Mouse (Mus musculus) kidney, postnatal 0 days (tissue): ENCODE data around the gene Cfap100. TPM values are rescaled to one million over a fixed set of nuclear protein-coding genes. Genes with fewer than 3 reads are reported as not detected.

ENCODE experiments used
- ATAC-seq: fragments of 200-750 bp; cut with Nextera tagmentation; replicated peaks from 2 replicates; pipeline ENCODE4 v1.8.0; 2017; ENCODE audit warnings: low read depth, moderate number of reproducible peaks, moderate TSS enrichment, moderate library complexity; ENCODE audit not compliant: low FRiP score
- DNase-seq: peaks from one replicate; pipeline ENCODE4 v3.0.0-alpha.2; 2016; ENCODE audit warnings: low spot score
- H3K27ac ChIP-seq: fragments of 300-500 bp; sonication (generic); 2 replicates; pipeline ENCODE4 v1.5.1; 2014; ENCODE audit warnings: mild to moderate bottlenecking
- H3K27me3 ChIP-seq: fragments of 300-500 bp; sonication (generic); 2 replicates; pipeline ENCODE4 v1.6.1; 2014; ENCODE audit warnings: low read length, mixed read lengths; ENCODE audit not compliant: insufficient read depth
- H3K36me3 ChIP-seq: fragments of 300-500 bp; sonication (generic); 2 replicates; pipeline ENCODE4 v1.6.1; 2014; ENCODE audit warnings: low read length, mixed read lengths; ENCODE audit not compliant: insufficient read depth
- H3K4me1 ChIP-seq: fragments of 300-500 bp; sonication (generic); replicated peaks from 2 replicates; pipeline ENCODE4 v1.6.1; 2014; ENCODE audit warnings: antibody characterized with exemption, low read length, mixed read lengths; ENCODE audit not compliant: insufficient read depth
- H3K4me2 ChIP-seq: fragments of 300-500 bp; sonication (generic); 2 replicates; pipeline ENCODE4 v1.6.1; 2014; ENCODE audit warnings: mild to moderate bottlenecking, low read length, moderate library complexity, mixed read lengths
- H3K4me3 ChIP-seq: fragments of 300-500 bp; sonication (generic); replicated peaks from 2 replicates; pipeline ENCODE4 v1.5.1; 2014; ENCODE audit warnings: low read depth, low read length
- H3K9ac ChIP-seq: fragments of 300-500 bp; sonication (generic); 2 replicates; pipeline ENCODE4 v1.6.1; 2014; ENCODE audit warnings: low read depth, low read length
- H3K9me3 ChIP-seq: fragments of 300-500 bp; sonication (generic); replicated peaks from 2 replicates; pipeline ENCODE4 v1.6.1; 2016; ENCODE audit warnings: low read length, inconsistent platforms, mixed read lengths
- CTCF ChIP-seq: IDR thresholded peaks from 2 replicates; pipeline ENCODE4 v1.5.1; 2016; ENCODE audit warnings: antibody characterized with exemption, low read depth, mild to moderate bottlenecking, moderate library complexity
- WGBS: fragments of 180-500 bp; shearing (Covaris S2); extraction: QIAGEN DNeasy Blood & Tissue Kit; methylation state at CpG from one replicate; pipeline ENCODE4 v1.1.7; 2014; 5-methylcytosine and 5-hydroxymethylcytosine counted together
- polyA plus RNA-seq: library from polyadenylated mRNA; unstranded; fragments of >200 nt; fragmentation: Nextera tagmentation; extraction: Ambion mirVana; gene quantifications from 2 replicates; pipeline ENCODE4 v1.2.1, GENCODE M21; 2015

Cfap100 gene
- polyA plus RNA-seq, 1 experiment from 2014 or later = 0.71 TPM

DNA sequence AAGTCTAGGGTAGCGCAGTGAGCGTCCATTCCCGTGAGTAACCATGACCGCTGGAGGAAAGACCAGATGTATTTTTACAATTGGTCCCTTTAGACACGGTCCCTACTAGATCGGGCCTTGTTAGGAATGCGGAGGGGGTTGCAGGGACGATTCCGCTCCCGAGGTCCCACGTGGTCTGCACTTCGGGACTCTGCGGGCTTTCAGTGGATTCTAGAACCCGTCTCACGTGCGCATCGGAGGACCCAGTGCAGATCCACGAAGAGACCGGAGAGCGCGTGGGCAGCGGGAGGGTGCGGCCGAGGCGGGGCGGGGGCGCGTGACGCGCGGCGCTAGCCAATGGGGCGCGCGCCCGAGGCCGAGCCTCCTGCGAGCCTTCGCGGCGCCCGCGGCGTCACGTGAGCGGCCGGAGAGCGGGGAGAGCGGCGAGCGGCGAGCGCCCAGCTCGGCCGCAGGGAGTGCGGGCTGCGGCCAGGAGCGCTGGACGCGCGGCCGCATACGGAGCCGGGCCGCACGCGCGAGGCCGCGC, 33.6 kb upstream of the Cfap100 start, which contains the start of gene Klf15:
Gene Klf15 (plus strand): TSS at position 396 of the 526 bp plus-strand sequence.
- WGBS = under 1% methylated on average over 66 of the region's 70 CpGs
- Histone ChIP-seq H3K36me3 (peaks cover 4% of the 10 kb centered on the region; the same call in 1 of the 2 replicates), H3K27ac (peak within 1 kb of the TSS; percentile 91), H3K4me3 (peak within 1 kb of the TSS; percentile 71), H3K9me3 (no peaks in the 10 kb centered on the region), H3K9ac (peak within 1 kb of the TSS; percentile 81), H3K4me2 (peak within 1 kb of the TSS; percentile 99), H3K27me3 (no peaks in the 10 kb centered on the region), H3K4me1 (no peaks in the 10 kb centered on the region)
- no peak for TF ChIP-seq CTCF
- peak; percentile 79 for DNase-seq
- peak; percentile 71 for ATAC-seq

DNA sequence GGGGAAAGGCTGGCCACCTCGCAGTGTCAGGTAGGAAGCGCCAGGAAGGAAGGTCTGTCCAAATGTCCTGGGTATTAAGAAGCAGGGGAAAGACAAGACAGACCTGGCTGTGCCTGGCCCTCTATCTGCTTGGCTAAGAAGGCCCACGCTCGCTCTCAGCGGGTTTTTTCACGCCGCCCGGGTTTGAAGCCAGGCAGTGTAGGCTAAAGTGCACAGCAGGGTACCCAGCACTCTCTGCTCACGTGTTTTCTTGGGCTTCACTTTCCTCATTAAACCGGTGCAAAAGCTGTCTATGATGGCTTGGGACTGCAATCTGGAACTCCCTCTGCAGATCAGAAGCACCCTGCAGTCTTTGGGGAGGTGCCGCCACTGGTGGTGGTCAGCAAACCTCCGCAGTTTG, 33.2 kb upstream of the Cfap100 start:
- DNase-seq = no peak
- peak overlapping the region; percentile 71 for H3K4me3 ChIP-seq
- H3K9ac ChIP-seq = no peak overlapping the region
- no peaks in the 10 kb centered on the region for H3K36me3 ChIP-seq
- WGBS = 16% methylated on average over 12 of the region's 12 CpGs
- H3K4me2 ChIP-seq = peak overlapping the region; percentile 99
- no peaks in the 10 kb centered on the region for H3K9me3 ChIP-seq
- H3K27me3 ChIP-seq = no peaks in the 10 kb centered on the region
- no peak for ATAC-seq
- no peaks in the 10 kb centered on the region for H3K4me1 ChIP-seq
- no peak for TF ChIP-seq CTCF
- H3K27ac ChIP-seq = peak overlapping the region; percentile 91; the same call in 1 of the 2 replicates

DNA sequence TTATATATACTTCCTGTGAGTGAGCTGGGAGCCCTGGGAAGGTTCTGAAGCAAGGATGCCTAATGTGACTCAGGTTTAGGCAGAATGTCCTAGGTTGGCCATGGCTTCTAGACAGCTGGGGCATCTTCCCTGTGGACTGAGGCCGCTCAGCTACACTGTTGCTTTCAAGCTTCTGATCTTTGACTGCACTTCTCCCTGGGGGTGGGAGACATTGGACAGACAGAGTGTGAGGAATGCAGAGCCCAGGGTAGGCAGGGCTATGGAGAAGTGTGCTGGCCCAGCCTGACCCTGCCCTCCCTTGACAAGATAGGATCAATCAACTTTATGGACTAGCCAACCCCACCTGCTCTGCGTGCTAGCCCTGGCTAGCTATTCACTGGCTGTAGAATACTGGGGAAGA, 32.6 kb upstream of the Cfap100 start:
- ATAC-seq (no peak), DNase-seq (no peak)
- no peak for TF ChIP-seq CTCF
- Histone ChIP-seq H3K27ac (no peak overlapping the region), H3K4me1 (no peaks in the 10 kb centered on the region), H3K9me3 (no peaks in the 10 kb centered on the region), H3K9ac (no peak overlapping the region), H3K4me2 (no peak overlapping the region), H3K36me3 (no peaks in the 10 kb centered on the region), H3K4me3 (no peak overlapping the region), H3K27me3 (no peaks in the 10 kb centered on the region)
- WGBS = 43% methylated on average over 2 of the region's 2 CpGs

DNA sequence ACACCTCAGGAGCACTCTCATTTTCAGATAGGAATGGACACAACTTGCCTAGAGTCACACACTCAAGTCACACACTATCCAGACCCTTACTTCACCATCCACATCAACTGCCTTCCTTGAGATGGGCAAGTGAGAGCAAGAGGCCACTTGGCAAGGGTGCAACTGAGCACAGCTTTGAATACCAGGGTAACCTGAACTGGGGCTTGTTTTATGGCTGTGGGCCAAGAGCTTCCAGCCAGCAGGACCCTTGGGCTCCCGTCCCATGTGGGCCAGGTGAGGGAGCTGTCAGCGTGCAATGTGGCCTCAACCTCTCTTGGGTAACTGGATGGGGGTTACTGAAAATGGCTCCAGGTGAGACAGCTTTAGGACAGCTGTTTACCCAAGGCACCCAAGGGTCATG, 28.8 kb upstream of the Cfap100 start:
- WGBS = 70% methylated on average over 2 of the region's 2 CpGs
- Histone ChIP-seq H3K36me3 (no peaks in the 10 kb centered on the region), H3K27me3 (no peaks in the 10 kb centered on the region), H3K4me1 (no peaks in the 10 kb centered on the region), H3K4me2 (no peak overlapping the region), H3K27ac (no peak overlapping the region), H3K9me3 (no peaks in the 10 kb centered on the region), H3K4me3 (no peak overlapping the region), H3K9ac (no peak overlapping the region)
- ATAC-seq = no peak; the same call in 1 of the 2 replicates
- TF ChIP-seq CTCF = no peak
- no peak for DNase-seq

DNA sequence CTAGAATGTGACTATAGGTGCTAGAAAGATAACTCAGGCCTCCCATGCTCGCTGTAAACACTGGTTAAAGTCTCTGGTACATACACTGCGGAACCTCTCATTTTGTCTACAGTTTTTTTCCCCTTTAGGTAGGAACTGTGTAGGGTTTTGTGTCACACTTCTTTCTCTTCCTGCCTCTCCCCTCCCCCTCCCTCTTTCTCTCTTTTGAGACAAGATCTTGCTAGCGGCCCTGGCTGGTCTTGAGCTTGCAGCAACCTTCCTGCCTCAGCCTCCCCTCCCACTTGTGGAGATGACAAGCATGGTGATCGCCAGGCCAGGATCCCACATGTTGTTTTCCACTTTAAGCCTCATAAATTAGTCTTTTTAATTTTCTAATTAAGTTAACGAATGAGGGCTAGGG, 25.2 kb upstream of the Cfap100 start:
- H3K36me3 ChIP-seq = no peaks in the 10 kb centered on the region
- H3K4me2 ChIP-seq = no peak overlapping the region
- H3K27ac ChIP-seq = no peak overlapping the region
- WGBS = 80% methylated on average over 5 of the region's 5 CpGs
- H3K9ac ChIP-seq = no peak overlapping the region
- no peaks in the 10 kb centered on the region for H3K4me1 ChIP-seq
- no peak overlapping the region for H3K4me3 ChIP-seq
- no peak for ATAC-seq
- H3K9me3 ChIP-seq = no peaks in the 10 kb centered on the region
- no peak for TF ChIP-seq CTCF
- DNase-seq = no peak
- no peaks in the 10 kb centered on the region for H3K27me3 ChIP-seq

DNA sequence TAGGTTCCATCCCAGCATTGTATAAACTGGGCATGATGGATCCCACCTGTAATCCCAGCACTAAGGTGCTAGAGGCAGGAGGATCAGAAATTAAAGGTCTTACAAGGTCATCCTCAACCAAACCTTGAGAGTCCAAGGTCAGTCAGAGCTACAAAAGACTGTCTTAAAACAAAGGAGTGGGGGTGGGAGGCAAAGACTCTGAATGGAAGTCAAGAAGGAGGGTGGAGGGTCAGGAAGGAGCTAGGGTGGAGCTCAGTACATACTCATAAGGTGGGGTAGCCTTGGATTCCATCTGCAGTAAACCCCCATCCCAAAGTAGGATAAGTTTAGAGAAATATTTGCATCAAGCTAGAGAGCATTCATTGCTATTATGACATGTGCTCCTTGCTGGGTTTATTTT, 24.0 kb upstream of the Cfap100 start:
- Histone ChIP-seq H3K9me3 (no peaks in the 10 kb centered on the region), H3K4me1 (no peaks in the 10 kb centered on the region), H3K27me3 (no peaks in the 10 kb centered on the region), H3K36me3 (no peaks in the 10 kb centered on the region), H3K4me2 (no peak overlapping the region), H3K4me3 (no peak overlapping the region), H3K9ac (no peak overlapping the region), H3K27ac (no peak overlapping the region)
- DNase-seq = no peak
- no peak for TF ChIP-seq CTCF
- no peak for ATAC-seq

DNA sequence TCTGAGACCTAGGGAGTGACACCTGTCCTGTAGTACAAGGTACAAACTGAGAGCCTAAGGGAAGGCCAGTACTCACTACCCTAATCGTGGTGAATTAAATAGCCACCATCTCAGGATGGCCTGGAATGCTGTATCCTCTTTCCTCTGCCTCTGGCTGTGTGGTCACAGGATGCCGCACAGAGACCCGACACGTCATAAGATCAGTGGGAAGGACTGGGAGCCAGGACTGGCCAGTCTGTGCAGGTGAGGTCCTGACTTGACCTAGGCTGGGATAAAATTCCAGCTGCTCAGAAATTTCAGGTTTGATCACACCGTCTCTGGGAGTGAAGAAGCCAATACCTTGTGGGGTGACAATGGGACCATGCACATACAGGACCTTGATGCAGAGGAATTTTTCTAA, 22.9 kb upstream of the Cfap100 start:
- Histone ChIP-seq H3K4me2 (no peak overlapping the region), H3K4me1 (no peaks in the 10 kb centered on the region), H3K9ac (no peak overlapping the region), H3K4me3 (no peak overlapping the region), H3K27ac (no peak overlapping the region), H3K27me3 (no peaks in the 10 kb centered on the region), H3K36me3 (no peaks in the 10 kb centered on the region), H3K9me3 (no peaks in the 10 kb centered on the region)
- no peak for DNase-seq
- no peak for TF ChIP-seq CTCF
- WGBS = 72% methylated on average over 5 of the region's 5 CpGs
- ATAC-seq = no peak
